Mouse (Mus musculus) embryonic stem cell, embryonic (primary cell): Measurements from ENCODE around the gene Zfp94.

ENCODE experiments used
- CTCF ChIA-PET, 4 experiments: fragments of 300-600 bp in 2 of 4; fragments of 350-600 bp in 2 of 4; sonication (Branson Sonifier 250); formaldehyde crosslinking; loops; one replicate each; lab custom pipeline; 2022; ENCODE audit warnings: inconsistent platforms in 2 of 4; lab: Charles Lee
- POLR2A ChIA-PET, 4 experiments: fragments of 300-600 bp in 2 of 4; fragments of 350-600 bp in 2 of 4; sonication (Branson Sonifier 250); formaldehyde crosslinking; loops; one replicate each; lab custom pipeline; 2022; ENCODE audit warnings: antibody characterized with exemption in 4 of 4, inconsistent platforms in 1 of 4; lab: Charles Lee

Gene Zfp94

GRCm38 (mm10) chr7:24269256-24269655 lies 47.2 kb downstream of the Zfp94 start:
- POLR2A ChIA-PET = interaction anchor here in 3 of 4 experiments (0.5 to 2.4 kb wide), 11 partner anchors 9 to 182 kb away, joined by 3 to 9 read pairs (median 3); partner anchors contain the start of genes Zfp108 (in 2 of the 3) and Zfp235 (in 1 of the 3)
- CTCF ChIA-PET = interaction anchor here in 1 of 4 experiments (0.5 to 3.1 kb wide), 3 partner anchors 15 to 549 kb away, joined by 3 to 9 read pairs (median 4); partner anchors contain the start of gene Zfp108

DNA sequence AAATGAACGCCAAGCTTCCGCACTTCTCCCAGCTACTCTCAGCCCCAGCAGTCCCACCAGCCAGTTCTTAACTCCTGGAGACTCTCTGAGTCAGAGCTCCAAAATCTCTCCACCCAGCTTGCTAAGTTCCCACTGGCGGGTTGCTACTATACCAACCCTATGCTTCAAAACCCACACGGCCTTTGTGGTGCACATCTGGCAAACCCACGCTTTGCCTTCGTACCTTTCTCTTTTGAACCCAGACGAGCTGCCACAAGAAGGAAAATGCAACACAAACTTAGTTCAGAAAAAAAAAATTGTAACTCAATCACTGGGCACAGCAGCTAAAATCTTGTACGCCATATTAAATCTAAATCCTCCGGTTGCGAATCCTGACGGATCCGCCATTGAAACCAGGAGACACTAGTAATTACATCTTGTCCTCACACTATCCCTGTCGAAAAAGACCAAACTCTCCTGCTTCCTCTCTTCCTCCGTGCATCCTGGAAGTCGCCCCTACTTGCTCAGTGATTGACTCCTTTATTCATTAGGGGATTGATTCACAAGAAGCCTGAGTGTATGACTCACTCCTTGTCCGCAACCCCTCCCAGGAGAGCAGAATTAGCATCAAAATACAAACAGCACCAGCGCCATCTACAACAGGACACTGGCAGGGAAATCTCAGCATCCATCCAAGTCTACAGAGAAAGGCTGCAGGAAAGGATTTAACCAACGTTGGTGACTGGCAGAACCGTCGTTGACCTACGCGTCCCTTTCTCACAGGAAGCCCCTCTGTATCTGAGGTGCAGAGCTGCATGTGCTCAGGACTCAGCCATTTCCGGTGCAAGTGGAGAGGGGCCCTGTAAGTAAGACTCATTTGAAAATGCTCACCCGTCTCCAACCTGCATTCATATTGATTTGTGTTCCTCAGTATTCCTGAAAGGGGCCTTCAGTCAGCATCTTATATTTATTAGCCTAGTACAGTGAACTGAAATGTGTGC lies 48.0 kb downstream of the Zfp94 start:
- POLR2A ChIA-PET = interaction anchor here in 3 of 4 experiments (0.6 to 2.4 kb wide), 22 partner anchors 10 to 187 kb away, joined by 3 to 11 read pairs (median 4); partner anchors contain the start of genes Zfp108 (in 2 of the 3), Smg9 (in 1 of the 3), Zfp109 (in 1 of the 3) and Zfp180 (in 1 of the 3)
- CTCF ChIA-PET = interaction anchor here in 2 of 4 experiments (0.5 to 3.1 kb wide), 5 partner anchors 14 to 549 kb away, joined by 3 to 9 read pairs (median 4); partner anchors contain the start of genes Zfp108 (in 1 of the 2) and Zfp109 (in 1 of the 2)

GRCm38 (mm10) chr7:24260000-24260312 lies 56.5 kb downstream of the Zfp94 start:
- ChIA-PET POLR2A (interaction anchor here in 1 of 4 experiments (0.9 kb wide), 1 partner anchor 11 kb away, joined by 3 read pairs; the partner anchor contains the start of gene Zfp93), CTCF (no interaction called here)

GRCm38 (mm10) chr7:24259306-24259999 lies 57.0 kb downstream of the Zfp94 start:
- POLR2A ChIA-PET = interaction anchor here in 1 of 4 experiments (0.9 kb wide), 1 partner anchor 11 kb away, joined by 3 read pairs; the partner anchor contains the start of gene Zfp93
- CTCF ChIA-PET = interaction anchor here in 2 of 4 experiments (0.5 to 1.1 kb wide), 2 partner anchors 28 to 158 kb away, joined by 3 read pairs; no protein-coding TSS in a partner anchor

GRCm38 (mm10) chr7:24254633-24255474 lies 61.6 kb downstream of the Zfp94 start, which contains the start of gene Zfp108:
TSS of gene Zfp108 (plus strand) at chr7:24254794.
- ChIA-PET CTCF (interaction anchor here (0.6 to 3.0 kb wide), 14 partner anchors 14 to 718 kb away, joined by 3 to 12 read pairs (median 3); partner anchors contain the start of genes Rabac1 (in 1 of the 4), Zfp109 (in 1 of the 4) and Zfp93 (in 1 of the 4)), POLR2A (interaction anchor here (0.6 to 2.7 kb wide), 28 partner anchors 13 to 629 kb away, joined by 3 to 24 read pairs (median 4); partner anchors contain the start of genes Zfp109 (in 2 of the 4), Zfp235 (in 2 of the 4), Rps19 (in 1 of the 4) and Tescl (in 1 of the 4))

- CTCF ChIA-PET = interaction anchor here in 3 of 4 experiments (0.6 to 3.0 kb wide), 12 partner anchors 15 to 719 kb away, joined by 3 to 12 read pairs (median 3); partner anchors contain the start of genes Rabac1 (in 1 of the 3), Zfp109 (in 1 of the 3) and Zfp93 (in 1 of the 3)
- POLR2A ChIA-PET = interaction anchor here (0.6 to 2.7 kb wide), 25 partner anchors 12 to 630 kb away, joined by 3 to 24 read pairs (median 4); partner anchors contain the start of genes Zfp109 (in 2 of the 4), Zfp235 (in 2 of the 4), Rps19 (in 1 of the 4) and Zfp180 (in 1 of the 4)
These were observed 62.5 kb downstream of the Zfp94 start for GRCm38 (mm10) chr7:24253779-24254615.
